Mouse (Mus musculus) frontal cortex, postnatal 25 days (tissue): ENCODE measurements around the gene Urgcp.

Experiments
- DNase-seq, 2 experiments: peaks; one replicate each; pipeline ENCODE4 v3.0.0; 2022; ENCODE audit warnings: low spot score in 2 of 2

Gene Urgcp

DNA sequence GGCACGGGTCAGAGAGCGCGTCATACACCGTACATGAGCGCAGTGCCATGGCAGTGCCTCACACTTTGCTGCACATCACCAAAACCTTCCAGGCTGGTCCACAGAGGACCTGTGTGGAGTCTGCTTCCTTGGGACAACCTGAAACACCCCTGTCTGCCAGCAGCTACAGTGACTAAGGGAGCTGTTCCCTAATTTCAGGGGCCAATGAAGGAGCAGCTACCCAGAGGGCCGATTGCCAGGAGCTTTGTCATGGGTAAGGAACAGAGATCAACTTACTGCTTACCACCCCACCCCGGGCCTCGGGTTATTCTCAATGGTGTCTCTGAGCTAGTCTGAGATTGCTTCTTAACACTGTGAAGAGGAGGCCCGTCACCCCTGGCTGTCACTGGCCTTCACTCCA lies 47.0 kb downstream of the Urgcp start:
- no peak for DNase-seq

DNA sequence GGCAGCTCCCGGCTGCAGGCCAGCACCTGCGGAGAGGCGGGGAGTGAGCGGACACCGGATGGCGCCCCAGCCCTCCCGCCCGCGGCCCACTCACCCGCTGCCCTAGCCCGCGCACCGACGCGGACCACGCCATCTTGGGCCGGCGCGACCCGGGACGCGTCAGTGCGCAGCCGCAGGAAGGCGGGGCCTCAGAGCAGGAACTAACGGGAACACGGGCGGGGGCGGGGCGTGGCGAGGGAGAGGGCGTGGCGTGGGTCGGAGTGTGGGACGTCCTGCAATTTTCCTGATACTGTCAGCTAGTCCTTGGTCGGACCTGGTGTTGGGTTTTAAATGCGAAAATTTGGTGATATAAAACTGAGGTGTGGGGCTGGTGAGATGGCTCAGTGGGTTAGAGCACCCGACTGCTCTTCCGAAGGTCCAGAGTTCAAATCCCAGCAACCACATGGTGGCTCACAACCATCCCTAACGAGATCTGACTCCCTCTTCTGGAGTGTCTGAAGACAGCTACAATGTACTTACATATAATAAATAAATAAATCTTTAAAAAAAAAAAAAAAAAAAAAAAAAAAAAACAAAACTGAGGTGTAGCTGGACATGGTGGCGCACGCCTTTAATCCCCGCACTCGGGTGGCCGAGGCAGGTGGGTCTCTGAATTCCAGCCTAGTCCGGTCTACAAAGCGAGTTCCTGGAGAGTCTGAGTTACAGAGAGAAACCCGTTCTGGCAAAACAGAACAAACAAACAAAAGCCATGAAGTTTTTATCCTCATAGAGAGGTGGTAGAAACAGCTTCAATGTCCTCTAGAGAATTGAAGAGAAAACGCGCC lies 54.4 kb downstream of the Urgcp start:
- DNase-seq: peak; percentile 61 to 72

DNA sequence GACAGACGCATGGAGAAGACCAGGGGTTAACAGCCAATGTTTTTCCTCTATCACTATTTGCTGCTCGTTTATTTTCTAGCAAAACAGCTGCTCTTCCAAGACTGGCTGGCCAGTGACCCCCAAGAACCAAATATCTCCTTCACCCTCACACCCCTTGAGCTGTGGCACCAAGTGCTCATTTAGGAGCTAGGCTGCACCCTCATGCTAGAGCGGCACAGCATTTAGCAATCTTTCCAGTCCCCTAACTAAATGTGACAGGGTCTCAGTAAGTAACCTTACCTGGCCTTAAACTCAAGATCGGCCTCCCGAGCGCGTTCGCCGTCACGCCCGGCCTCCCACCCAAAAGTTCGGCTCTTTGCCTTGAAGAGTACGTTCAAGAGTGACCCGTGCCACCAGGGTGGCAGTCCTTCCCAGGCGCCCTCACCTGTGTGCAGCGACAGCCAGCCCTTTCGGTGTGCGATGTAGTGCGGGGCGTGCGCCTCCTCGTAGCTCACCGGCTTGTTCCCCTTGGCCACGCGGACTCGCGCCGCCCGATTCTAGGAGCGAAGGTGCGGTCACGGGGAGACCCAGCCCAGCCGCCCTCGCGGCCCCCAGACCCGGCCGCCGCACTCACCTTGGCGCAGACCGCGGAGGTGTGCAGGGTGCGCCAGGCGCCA lies 55.2 kb downstream of the Urgcp start:
- DNase-seq: peak; percentile 25 to 26

DNA sequence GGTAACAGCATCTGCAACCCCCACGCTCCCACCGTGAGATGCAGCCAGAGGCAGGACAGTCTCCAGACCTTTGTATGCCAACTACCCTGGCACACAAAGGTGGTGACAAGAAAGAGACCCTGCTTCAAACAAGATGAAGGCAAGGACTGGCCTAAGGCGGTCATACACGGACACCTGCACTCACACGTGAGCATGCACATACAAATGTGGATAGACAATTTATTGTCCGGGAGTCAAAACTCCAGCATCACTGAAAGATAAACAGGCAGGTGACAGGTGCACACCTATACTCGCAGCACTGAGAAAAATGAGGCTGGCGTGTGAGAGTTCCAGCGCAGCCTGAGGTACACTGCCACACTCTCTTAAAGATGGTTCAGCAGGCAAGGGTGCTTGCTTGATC lies 56.2 kb downstream of the Urgcp start:
- no peak for DNase-seq

DNA sequence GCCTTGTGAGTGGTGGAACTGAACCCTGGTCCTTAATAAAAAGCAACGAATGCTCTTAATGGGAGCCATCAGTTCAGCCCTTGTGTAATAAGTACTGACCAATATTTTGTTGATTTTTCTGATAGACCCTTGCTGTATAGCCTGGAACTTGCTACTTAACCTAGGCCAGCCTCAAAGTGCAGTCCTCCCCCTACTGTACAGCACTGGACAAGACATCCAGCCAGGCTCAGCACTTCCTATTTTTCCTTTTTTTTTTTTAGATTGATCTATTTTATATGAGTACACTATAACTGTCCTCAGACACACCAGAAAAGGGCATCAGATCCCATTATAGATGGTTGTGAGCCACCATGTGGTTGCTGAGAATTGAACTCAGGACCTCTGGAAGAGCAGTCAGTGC lies 58.8 kb downstream of the Urgcp start:
- no peak for DNase-seq

DNA sequence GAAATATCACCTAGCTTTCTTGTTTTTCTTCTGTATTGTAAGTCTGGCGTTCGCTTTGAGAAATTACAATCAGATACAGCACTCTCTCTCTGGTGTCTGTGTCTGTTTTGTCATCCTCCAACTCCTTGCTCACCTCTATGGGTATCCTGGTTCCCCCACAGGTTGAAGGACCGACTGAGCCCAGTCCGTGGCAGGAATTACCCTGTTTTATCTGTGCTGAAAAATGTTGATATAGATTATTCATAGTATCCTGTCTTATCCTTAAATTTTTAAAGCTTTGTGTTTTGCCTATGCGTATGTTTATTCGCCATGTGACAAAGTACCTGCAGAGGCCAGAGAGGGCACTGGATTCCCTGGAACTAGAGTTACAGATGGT lies 59.2 kb downstream of the Urgcp start:
- DNase-seq: no peak

DNA sequence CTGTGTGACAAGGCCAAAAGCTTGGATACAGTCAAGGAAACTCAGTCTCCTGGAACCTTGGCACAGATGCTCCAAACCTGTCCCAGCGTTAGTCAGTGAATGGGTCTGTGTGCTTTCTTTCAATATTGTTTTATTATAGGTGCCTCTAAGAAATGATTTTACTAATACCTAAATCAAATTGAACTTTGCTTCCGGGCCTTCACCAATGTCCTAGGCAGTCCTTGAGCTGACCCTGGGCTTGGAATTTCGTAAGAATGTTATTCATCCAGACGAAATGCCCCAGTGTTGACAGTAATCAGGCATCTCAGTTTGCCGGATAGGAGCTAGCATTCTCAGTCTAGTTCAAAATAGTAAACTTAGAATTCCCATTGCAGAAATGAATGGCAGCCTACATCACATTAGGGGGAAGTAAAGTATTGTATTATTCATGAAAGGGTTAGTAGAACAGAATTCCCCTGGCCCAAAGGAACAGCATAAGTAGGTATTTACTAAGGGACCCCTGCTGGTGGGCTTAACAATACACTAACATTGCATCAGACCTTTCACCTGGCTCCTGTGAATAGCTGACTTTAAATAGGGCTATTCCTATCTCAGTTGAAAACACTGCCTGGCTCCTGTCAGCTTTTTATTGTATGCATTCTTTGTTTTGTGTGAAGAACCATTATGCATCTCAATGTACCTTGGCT lies 59.8 kb downstream of the Urgcp start:
- no peak for DNase-seq

DNA sequence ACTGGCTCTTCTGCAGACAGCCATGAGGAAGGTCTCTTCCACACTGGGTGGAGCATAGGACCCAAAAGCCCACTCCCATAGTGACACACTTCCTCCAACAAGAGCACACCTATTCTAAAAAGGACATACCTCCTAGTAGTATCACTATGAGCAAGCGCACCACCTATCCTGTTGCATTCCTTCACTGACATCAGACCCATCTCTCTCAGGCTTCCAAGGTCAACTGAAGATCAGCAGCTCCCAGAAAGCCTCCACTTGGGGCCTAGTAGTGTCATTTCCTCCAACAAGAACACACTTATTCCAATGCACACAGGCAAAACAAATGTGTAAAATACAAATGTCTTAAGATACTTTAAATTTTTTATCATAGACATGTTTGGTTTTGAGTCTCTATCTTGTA lies 60.4 kb downstream of the Urgcp start:
- DNase-seq: no peak

DNA sequence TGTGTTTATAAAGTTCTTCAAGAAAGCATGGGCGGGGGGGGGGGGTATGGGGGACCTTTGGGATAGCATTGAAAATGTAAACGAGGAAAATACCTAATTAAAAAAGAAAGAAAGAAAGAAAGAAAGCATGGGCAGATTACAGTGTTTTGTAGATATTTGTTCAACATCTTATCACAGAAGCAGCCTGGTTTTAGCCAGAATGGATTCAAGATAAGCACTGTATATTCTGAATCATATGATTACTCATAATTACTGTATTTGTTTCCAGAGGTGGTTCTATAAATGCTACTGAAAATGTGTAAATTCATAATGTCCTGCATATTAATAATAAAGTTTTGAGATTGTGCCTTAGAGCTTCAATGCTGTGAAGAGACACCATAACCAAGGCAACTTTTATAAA lies 60.9 kb downstream of the Urgcp start:
- DNase-seq: no peak

DNA sequence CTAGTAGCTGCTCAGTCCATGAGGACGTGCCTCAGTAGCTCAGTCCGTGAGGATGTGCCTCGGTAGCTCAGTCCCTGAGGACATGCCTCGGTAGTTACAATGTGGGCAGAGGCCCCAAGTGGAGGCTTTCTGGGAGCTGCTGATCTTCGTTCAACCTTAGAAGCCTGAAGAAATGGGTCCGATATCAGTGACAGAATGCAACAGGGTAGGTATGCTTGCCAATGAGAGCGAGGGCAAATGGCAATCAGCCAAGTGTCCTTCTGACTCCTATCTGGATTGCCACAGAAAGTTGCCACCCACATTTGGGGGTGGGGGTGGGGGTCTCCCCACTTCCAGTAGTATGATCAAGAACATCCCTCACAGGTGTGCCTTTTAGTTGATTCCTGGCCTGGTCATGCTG lies 61.4 kb downstream of the Urgcp start:
- no peak for DNase-seq

DNA sequence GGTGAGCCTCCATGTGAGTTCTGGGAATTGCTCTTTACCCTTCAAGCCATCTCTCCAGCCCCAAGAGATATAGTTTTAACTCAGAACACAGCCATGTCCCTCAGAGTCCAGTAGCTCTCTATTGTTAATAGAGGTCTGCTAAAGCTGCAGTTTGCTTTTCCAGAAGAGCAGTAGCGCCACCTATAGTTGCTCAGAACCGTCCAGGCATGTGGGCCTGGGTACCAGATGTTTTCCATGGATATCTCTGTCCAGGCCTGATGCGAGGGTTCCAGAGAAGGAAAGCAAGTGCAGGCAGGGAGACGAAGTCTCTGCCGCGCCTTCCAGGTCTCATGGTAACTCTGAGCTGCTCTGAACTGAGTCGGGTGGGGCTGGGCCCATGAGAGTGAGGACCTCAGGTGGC lies 70.4 kb downstream of the Urgcp start:
- no peak for DNase-seq

DNA sequence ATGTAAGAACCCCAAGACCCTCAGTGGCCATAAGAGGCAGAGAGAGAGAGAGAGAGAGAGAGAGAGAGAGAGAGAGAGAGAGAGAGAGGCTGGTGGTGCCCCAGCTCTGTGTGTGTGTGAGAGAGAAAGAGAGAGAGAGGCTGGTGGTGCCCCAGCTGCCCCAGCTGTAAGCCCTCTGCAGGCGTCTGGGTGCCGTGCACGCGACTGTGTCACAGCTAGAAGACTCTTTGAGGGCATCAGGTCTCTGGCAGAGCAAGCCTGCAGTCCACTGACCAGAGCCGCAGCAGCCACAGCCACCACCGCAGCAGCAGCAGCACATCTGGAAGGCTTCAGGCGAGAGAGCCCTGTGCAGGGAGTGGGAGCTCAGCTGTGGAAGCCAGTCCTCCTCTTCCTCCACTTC lies 77.9 kb downstream of the Urgcp start:
- no peak for DNase-seq

DNA sequence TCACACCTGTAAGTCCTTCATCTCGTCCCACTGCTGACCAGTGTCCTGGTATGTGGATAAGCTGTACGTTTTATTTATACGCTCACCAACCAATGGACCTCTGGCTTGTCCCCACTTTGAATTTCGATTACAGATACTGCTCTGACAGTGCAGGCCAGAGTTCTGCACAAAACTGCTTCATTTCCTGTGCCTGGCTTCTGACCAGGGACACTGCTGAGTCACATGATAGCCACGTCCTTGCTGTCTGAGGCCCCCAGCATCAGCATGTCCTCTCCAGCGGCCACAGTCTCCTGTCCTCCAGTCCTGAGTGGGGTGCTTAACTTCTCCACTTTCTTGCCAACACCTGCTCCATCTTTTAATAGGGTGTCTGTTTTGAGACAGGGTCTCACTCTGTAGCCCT lies 79.6 kb downstream of the Urgcp start:
- DNase-seq: no peak
